Mouse (Mus musculus) c-Kit-positive CD71-negative TER-119-negative erythroid progenitor cells, embryonic 14.5 days (primary cell): ENCODE results near the gene Bcl2l12.
"Not testable (repeated sequence)": the region's sequence is repeated elsewhere in the genome, so short reads cannot be mapped to it uniquely, and the experiment has no call there.

Experiments
- DNase-seq: peaks from one replicate; pipeline ENCODE4 v3.0.0-alpha.2; 2013; ENCODE audit warnings: low read depth

Gene Bcl2l12

DNA sequence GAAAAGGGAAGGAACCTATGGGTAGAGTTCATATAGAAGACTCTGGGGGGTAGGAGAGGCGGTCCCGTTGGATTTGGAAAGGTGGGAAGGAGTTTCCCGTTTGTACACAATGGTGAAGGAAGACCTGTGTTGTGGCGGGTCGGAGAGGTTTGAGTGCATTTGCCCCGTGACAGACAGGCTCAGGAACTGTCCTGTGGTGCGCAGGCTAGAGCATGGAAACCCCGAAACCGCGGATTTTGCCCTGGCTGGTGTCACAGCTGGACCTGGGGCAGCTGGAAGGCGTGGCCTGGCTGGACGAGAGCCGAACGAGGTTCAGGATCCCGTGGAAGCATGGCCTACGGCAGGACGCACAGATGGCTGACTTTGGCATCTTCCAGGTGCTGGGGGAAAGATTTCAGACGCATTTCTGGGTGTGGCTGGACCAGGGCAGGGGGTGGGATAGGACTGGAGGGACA is at the start of gene Bcl2l12:
Gene Bcl2l12, minus strand, starts transcription at position 212 of the 455 bp plus-strand sequence.
- no peak for DNase-seq

DNA sequence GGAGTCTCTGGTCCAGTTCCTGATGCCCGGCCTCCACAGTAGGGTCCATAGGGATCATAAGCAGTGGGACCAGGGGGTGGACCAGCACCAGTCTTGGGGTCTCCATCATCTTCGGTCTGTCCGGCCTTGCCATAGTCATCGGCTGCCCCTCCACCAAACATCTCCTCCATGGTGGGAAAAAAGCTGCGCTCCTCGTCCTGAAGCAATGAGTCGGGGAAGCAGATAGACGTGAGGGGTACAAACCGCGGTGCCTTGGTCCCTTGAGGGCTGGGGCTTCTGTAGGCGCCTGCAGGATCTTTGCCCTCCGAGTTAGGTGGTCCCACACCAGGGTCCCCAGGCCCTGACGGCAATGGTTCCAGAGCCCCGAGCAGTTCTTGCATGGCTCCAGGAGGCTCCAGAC is 49.0 kb upstream of the Bcl2l12 start:
- no peak for DNase-seq

DNA sequence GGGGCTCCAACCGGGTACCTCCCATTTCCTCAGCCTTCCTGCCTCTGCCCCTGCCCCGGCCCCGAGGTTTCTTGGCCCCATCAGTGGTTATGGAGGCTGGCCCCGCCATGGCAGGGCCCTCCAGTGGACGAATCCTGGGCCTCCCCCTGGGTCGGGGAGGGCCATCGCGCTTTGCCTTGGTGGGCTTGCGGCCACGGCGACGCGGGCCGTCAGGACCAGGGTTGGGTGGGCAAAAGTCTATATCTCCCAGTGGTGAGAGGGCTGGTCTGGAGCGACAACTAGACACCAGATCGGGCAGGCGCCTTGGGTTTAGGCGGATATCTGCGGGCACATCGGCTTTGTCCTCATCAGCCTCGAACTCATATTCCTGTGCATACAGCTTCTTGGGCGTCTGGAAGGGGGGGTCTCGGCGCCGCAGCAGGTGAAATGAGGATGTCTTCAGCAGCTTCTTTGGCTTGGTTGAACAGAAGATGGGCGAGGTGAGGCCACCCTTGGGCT is 48.4 kb upstream of the Bcl2l12 start:
- no peak for DNase-seq

DNA sequence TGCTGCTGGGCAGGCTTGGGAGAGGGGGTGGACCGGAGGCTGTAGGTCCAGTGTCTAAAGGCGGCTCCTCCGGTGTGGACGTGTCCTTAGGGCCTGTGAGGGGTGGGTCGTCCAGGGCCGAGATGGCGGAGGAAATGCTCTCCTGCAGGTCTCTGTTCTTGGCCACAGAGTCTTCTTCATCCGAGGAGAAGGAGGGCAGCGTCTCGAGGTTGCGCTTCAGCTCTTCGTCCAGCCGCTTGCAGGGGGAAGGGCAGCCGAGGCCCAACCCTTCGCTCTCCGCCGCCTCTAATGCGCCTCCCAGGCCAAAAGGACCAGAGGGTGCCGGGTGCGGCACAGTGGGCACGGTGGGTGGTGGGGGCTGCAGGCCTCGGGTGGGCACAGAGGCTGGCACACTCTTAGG is 47.2 kb upstream of the Bcl2l12 start:
- no peak for DNase-seq

DNA sequence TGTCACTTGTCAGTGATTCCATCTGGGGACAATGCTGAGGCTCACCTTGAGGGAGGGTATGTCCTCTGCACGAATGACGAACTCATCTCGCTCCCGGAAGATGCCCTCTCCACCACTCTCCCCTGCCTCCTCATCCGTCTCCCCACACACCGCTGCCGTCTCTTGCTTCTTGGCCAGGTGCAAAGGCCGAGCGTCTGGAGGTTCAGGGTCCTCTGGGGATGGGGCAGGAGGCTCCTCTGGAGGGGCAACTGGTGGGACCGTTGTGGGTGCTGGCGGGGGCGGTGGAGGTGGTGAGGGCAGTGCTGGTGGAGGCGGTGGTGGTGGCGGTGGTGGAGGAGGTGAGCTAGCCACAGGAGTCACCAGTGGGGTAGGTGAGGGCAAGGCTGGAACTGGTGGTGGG is 44.8 kb upstream of the Bcl2l12 start:
- DNase-seq: no peak

DNA sequence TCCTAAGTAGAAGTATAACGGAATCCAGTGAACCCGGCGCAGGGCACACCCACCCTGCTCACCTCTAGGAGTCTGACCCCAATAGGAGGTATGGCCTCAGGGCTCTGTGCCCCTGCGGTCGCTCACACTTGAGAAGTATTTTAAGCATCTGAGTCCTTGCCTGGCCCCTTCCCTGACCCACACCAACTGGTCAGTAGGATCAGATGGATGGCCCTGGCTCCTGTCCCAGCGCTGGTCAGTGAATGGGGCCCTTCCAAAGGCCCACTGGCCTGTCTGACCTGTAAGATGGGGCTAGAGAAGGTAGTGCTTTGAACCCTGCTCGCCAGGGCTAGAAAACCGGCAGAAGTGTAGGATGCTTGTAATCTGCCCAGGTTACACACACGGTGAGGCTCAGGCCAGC is 42.3 kb upstream of the Bcl2l12 start:
- no peak for DNase-seq

DNA sequence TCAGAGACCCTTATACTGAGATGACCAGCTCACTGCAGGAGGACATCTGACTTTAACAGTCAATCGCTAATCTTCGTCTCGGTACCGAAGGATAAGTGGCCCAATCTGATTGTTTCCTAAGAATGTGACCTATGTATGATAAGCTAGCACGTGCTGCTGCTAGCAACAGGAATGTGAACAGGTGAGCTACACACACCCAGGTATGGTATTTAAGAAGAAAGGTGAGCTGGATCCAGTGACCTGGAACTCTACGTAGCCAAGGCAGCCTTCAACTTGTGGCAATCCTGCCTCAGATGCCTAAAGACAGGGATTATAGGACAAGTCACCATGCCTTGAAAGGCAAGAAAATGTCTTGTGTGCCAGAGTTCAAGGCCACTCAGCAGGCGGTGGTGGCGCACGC is 39.9 kb upstream of the Bcl2l12 start:
- DNase-seq: no peak

DNA sequence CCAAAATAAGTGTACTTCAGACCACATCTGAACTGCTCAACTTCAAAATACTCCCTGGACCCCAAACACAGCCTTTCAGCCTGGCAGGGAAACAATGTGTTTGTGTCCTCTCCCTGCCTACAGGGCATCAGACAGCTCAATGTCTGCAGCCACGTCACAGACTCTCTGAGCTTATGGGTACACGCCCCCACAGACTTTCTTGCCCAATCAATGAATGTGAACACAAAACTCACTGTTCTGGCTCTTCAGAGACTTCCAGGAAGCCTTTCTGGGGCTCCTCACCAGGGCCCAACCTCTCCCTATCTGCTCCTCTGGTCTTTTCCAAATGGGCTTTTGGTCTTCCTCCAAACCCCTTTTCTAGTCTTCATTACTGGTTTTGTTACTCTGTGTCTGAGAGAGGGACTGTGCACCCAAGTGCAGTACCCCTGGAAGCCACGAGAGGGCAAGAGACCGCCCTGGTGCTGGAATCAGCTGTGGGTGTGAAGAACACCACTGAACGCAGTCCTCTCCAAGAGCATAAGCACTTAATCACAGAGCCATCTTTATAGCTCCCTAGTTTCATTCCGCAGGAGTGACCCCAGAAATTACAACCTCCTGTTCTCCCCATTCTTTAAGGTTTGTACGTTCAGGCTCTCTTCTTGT is 39.3 kb upstream of the Bcl2l12 start:
- DNase-seq: no peak

DNA sequence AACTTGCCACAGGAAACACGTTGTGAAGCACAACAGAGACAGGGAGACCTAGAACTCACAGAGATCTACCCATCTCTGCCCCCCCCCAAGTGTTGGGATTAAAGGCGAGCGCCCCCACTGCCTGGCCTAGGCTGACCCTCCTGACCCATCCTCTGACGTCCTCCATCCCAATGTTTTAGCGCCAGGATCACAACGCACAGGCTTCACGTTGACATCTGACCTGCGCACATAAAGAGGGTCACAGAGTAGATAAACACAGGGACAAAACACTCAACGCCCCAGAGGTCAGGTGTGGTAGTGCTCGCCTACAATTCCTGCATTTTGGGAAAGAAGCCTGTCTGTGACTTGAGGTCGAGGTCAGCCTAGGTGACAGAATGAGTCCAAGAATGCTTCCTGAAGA is 38.2 kb upstream of the Bcl2l12 start:
- no peak for DNase-seq

DNA sequence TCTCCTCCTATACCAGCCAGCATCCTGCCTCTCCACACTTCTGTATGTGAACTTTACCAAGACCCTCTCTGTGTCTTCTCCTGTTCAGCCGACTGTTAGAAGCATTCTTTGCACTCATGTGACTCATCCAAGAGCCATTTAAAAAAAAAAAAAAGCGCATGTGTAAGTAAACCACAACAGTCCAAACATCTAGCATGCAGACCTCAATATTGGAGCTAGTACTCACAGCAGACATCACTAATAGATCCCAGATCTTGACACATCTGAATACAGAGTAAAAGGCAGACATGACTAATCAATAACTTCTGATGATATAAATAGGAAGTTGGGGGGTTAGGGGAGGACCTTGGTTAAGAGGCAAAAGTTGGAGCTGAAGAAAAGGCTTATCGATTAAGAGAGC is 37.1 kb upstream of the Bcl2l12 start:
- no peak for DNase-seq

DNA sequence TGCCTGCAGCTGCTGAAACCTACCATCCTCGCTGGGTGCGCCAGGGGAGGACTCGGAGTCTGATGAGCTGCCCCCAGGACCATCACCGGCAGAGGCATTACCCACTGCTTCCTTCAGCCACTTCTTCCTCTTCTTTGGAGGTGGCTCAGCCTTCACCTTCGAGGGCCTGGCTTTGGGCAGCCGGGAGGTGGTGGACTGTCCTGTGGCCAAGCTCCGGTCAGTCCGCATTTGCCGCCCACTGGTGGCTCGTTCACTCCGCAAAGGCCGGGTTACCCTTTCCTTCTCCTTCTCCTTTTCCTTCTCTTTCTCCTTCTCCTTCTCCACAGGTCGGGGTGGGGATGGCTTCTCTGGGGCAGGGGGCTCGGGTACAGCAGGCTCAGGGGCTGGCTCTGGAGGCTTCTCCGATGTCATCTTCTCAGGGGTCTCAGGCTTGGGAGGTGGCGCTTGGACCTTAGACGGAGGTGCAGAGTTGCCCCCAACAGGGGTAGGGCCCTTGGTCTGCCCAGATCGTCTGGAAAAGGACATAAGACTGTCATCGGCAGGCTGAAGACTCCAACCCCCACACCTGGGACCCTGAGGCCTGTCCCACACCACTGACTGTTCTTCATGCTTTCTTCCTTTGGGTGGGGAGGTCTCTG is 35.3 kb upstream of the Bcl2l12 start:
- no peak for DNase-seq

DNA sequence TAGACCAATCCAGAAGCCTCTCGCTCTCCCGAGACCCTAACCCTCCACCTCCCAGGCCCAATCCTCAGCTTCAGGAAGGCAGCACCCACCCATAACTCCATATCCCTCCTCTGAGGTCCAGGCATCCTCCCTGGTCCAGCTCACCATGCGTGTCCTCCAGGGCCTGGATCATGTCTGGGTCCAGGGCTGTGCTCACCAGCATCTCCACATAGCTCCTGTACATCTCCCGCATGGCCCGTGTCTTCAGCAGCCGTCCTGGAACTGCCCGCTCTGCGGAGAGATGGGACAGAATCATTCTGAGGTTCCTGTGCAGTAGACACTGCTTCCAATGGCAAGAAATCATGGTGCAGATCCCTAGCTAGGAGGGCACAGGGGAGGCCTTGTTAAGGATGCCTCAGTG is 32.3 kb upstream of the Bcl2l12 start:
- DNase-seq: no peak

DNA sequence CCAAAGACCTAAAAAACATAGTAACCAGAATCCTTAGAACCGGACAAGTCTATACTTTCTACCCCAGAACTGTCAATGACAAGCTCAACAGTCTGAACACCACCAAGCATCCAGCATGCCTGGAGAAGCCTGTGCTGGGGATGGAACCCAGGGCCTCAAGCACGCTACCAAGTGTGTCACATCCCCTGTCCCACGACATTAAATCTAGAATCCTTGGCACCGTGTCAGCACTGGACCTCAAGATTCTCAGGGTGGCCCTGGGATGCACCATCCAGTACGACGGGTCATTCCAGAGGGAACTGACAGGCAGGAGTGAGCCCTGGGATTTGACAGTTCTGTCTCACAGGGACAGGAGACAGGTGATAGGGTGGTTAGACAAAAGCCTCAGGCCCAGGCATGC is 31.5 kb upstream of the Bcl2l12 start:
- DNase-seq: no peak

DNA sequence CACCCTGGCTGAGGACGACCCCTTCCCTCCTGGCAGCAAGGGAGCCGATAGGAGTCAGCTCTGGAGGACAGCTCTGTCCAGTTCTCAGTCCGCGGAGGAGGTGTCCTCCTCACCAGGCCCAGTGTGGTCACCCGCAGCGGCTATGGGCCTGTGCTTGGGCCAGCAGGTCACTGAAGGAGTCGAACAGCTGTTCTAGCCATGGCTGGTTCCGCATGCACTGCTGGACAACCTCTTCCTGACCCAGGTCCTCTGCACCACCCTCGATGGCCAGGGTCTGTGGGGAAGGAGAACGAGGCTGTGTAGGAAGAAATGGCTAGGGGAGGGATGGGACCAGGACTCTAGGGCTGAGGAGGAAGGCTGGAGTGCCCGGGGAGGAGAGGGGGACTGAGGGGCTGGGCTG is 29.8 kb upstream of the Bcl2l12 start:
- no peak for DNase-seq

DNA sequence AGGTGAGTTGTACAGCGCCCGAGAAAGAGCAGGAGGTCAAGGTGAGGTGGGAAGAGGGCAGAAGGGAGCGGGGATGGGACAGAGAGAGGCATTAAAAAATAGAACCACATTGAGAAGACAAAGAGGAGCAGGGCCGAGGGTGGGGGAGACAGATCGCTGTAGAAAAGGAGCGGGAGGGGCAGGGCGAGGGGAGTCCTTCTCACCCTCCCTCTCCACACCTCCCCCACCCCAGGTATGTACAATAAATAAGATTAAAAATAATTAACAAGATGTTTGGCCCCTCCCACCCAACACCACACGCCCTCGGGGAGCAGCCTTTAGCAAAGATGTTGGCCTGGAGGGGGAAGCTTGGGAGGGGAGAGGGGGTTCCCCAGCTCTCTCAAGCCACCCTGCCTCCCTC is 29.2 kb upstream of the Bcl2l12 start:
- DNase-seq: no peak

DNA sequence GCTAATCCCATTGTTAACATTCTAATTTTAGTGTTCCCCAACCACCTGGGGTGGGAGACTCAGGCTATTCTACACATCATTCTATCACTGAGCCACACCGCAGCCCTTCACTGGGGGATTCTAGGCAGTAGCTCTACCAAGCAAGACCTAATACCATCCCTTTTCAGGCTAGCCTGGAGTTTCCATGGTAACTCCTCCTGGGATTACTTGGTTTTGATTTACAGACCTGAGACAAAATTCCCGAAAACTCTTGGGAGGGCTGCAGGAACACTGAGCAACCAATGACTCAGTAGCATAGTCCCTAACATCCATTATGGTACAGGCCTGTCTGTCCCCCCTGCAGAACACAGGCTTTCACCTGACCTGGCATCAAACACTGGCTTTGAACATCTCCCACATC is 27.7 kb upstream of the Bcl2l12 start:
- no peak for DNase-seq

DNA sequence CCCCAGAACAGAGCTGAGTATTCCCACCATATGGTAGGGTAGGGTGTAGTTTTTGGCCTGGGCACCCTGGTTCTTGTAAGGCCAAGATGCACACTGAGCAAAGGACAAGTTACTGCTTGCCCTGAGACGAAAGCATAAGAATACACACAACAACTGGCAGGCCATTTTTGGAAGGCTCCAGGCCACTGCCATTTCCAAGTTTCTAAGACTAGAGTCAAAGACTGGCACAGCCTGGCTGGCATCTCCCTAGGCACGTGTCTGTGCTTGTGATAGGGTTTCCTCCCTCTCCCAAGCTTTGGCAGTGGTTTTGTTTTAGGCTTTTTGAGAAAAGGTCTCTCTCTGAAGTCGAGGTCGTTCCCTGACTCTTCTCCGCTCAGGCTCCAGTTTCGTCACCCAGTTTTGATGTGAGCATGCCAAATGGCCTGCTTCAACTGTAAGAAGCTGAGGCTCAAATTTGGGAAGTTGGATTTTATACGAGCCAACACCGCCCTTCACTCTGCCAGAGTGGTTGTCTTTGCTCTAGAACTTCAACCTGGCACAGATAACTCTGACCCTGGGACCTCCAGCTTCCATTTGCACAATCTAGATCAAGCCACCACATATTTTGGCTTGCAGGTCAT is 27.2 kb upstream of the Bcl2l12 start:
- no peak for DNase-seq

DNA sequence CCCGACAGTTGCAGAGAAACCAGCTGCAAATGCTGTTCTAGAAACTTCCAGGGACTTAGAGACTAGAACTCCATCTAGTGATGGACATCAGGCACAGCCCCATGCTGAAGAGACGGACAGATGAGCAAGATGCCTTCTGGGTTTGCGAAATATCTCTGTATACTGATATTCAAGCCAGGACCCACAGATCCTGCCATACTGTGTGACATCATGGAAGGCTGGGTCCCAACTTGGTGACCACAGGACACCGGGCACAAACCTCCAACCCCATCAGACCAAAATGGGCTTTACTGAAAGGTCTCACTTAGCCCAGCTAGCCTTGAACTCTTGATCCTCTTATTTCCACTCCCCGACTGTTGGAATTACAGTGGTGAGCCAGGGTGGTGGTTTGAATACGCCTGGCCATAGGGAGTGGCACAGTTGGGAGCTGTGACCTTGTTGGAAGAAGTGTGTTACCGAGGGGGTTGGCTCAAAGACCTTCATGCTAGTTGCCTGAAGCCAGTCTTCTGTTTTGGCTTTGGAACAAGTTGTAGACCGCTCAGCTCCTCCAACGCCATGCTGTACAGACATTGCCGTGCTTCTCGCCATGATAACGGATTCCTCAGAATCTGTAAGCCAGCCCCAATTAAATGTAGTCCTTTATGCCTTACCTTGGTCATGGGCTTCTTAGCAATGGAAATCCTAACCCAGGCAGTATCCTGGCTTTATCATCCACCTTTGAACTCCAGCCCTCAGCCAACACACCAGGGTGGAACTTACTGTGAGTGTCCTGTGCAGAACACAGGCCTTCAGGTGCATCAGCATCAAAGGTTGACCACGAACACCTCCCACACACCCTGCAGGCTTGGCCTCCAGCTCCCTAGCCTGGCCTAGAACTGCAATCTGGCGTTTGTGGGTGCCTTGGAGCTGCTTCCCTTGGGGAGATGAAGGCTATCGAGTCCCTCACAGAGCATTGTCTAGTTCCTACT is 26.1 kb upstream of the Bcl2l12 start:
- DNase-seq: no peak

DNA sequence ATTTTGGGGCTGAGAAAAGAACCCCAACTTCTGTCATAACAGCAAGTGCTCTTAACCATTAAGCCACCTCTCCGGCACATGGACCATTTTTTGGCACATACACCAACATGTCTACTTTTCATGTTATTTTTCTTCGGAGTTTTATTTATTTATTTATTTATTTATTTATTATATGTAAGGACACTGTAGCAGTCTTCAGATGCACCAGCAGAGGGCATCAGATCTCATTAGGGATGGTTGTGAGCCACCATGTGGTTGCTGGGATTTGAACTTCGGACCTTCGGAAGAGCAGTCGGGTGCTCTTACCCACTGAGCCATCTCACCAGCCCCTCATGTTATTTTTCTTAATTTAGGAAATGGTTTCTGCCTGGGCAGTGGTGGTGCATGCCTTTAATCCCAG is 25.2 kb upstream of the Bcl2l12 start:
- not testable (repeated sequence) for DNase-seq

DNA sequence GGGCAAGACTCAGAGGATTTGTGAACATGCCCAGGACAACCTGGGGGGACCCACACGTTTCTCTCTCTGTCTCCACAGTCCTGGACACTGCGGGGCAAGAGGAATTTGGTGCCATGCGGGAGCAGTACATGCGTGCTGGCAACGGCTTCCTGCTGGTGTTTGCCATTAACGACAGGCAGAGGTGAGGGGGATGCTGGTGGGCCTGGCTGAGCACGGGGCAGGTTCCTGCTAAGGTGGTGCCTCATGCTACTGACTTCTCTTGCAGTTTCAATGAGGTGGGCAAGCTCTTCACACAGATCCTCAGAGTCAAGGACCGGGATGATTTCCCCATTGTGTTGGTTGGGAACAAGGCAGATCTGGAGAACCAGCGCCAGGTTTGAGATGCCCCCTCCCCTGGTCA is 21.7 kb upstream of the Bcl2l12 start:
- DNase-seq: no peak

DNA sequence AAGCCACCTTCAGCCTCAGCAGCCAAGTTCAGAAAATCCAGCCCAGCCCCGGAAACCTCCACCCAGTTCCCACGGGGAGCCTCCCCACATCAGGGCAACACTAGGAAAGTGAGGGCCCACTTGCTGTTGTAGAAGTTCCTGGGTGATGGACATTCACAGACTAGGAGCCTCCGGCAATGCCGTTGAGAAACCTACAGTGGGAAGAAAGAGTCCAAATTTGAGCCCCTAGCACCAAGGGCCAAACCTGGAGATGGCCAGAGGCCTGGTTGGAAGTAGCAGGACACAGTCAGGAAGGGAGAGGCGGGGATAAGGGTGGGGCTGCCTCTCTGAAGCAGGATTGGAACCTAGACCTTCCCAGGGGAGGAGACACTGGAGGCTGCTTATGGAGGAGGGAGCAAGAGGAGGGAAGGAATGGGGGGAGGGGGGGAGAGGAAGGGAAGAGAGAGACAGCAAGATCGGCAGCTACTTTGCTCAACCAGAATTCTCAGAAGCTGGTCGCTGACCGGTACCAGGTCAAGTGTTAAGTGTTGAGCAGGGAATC is 20.6 kb upstream of the Bcl2l12 start:
- no peak for DNase-seq
